Mouse (Mus musculus) bone marrow, adult 2 months (tissue): Measurements from ENCODE around the gene Uspl1. TPM values are rescaled to one million over a fixed set of nuclear protein-coding genes. Genes with fewer than 3 reads are reported as not detected.
A peak's percentile ranks its signal among the peaks of the same experiment; 100 is the strongest.

Experiments
- H3K27ac ChIP-seq: fragments of 200-500 bp; 2 replicates; pipeline ENCODE4 v1.5.1; 2012; ENCODE audit warnings: low read depth, mild to moderate bottlenecking, control low read depth, inconsistent platforms, low read length; ENCODE audit not compliant: control insufficient read depth, poor library complexity, insufficient read depth
- H3K4me1 ChIP-seq: fragments of 200-500 bp; 2 replicates; pipeline ENCODE4 v1.6.1; 2011; ENCODE audit warnings: low read length; ENCODE audit not compliant: control insufficient read depth, insufficient read depth
- H3K4me3 ChIP-seq: fragments of 200-500 bp; replicated peaks from 2 replicates; pipeline ENCODE3; 2011; ENCODE audit warnings: mild to moderate bottlenecking, low read depth, low read length, control low read depth; ENCODE audit not compliant: control insufficient read depth
- CTCF ChIP-seq: fragments of 200-500 bp; IDR thresholded peaks from 2 replicates; pipeline ENCODE4 v1.5.1; 2011; ENCODE audit warnings: low read length, control low read depth; ENCODE audit not compliant: control insufficient read depth, insufficient read depth
- POLR2A ChIP-seq: fragments of 200-500 bp; IDR thresholded peaks from 2 replicates; pipeline ENCODE4 v1.6.1; 2011; ENCODE audit warnings: low read depth, mild to moderate bottlenecking, control low read depth, low read length, borderline replicate concordance; ENCODE audit not compliant: control insufficient read depth
- WGBS: fragments of 180-500 bp; shearing (Covaris S2); methylation state at CpG from one replicate; pipeline ENCODE4 v1.1.7; 2018; 5-methylcytosine and 5-hydroxymethylcytosine counted together
- polyA plus RNA-seq: library from polyadenylated mRNA; stranded (reverse); fragments of >200 nt; gene quantifications from 2 replicates; pipeline ENCODE4 v1.2.4, GENCODE M21; 2011; ENCODE audit warnings: low replicate concordance; ENCODE audit not compliant: missing spikeins, insufficient read depth, insufficient read length

Uspl1 gene
- polyA plus RNA-seq, 1 experiment: 26.5 TPM

GRCm38 (mm10) chr5:149174527-149174926 is 9.6 kb upstream of the Uspl1 start:
- TF ChIP-seq CTCF (no peak), POLR2A (no peak)
- H3K27ac ChIP-seq: no peak overlapping the region

DNA sequence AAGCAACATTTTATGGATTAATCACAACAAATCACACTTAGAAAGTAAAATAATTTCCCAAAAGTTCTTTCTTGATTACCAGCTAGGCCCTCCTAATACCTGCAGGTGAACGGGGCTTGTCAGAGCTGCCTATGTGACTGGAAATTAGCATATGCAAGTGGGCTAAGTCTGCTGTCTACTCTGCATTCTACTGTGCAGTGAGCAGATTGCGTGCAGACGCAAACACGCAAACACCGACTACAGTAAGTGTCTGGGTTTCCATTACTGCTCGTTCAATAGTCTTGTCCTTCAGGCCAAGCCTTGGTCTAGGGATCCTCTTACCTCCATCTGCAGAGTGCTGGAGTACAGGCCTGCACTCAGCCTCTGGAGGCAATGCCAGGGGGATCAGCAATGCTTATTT is 8.4 kb upstream of the Uspl1 start:
- Histone ChIP-seq H3K4me3 (no peak overlapping the region), H3K4me1 (no peaks in the 10 kb centered on the region), H3K27ac (no peak overlapping the region)
- WGBS: 90% methylated on average over 6 of the region's 6 CpGs
- TF ChIP-seq POLR2A (no peak), CTCF (no peak)

More at GRCm38 (mm10) chr5:149174527-149174926, 9.6 kb upstream of the Uspl1 start:
- WGBS: 88% methylated on average over 7 of the region's 7 CpGs
- no peak overlapping the region for H3K4me3 ChIP-seq
- no peaks in the 10 kb centered on the region for H3K4me1 ChIP-seq

DNA sequence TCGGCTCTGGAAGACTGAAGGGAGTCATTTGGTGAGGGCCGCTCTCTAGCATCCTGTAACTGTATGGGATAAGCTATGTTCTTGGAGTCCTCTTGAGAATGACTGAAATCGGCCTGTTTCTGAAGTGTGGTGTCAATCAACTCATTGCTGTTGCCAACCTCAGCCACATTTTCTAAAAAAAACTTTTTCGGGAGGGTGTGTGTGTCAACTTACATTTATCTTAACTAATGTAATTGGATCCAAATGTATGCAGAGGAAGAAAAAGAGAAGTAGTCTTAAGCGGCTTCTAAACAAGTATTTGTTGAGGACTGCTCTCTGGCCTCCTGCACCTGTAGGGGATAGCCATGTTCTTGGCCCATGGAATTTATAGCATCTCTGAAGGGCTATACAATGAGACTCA is 6.1 kb upstream of the Uspl1 start:
- Histone ChIP-seq H3K4me3 (no peak overlapping the region), H3K4me1 (no peaks in the 10 kb centered on the region), H3K27ac (no peak overlapping the region)
- no peak for TF ChIP-seq POLR2A
- no peak for TF ChIP-seq CTCF
- WGBS: 82% methylated on average over 5 of the region's 5 CpGs

DNA sequence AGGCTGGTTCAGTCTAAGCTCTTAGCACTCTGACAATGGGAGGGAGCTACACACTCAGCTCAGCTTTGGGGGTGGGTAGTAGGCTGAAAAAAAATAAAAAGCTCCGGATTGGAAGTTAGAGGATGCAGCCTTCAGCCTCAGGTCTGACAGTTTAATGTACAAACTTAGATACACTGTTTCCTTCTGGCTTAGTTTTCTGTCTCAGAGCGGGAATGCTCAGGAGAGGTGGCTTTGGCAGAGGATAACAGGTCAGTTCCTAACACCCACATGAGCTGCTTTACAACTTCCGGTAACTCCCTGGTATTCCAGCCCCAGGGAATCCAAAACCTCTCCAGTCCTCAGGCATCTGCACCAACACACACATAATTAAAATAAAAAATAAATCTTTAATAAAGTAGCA is 4.3 kb upstream of the Uspl1 start:
- Histone ChIP-seq H3K4me1 (no peaks in the 10 kb centered on the region), H3K27ac (no peak overlapping the region), H3K4me3 (no peak overlapping the region)
- TF ChIP-seq POLR2A (no peak), CTCF (no peak)
- whole genome bisulfite sequencing: 96% methylated on average over 3 of the region's 3 CpGs

GRCm38 (mm10) chr5:149182186-149182870 is 1.8 kb upstream of the Uspl1 start:
- no peak for TF ChIP-seq CTCF
- TF ChIP-seq POLR2A: no peak
- Histone ChIP-seq H3K4me3 (no peak overlapping the region), H3K27ac (no peak overlapping the region), H3K4me1 (no peaks in the 10 kb centered on the region)
- 84% methylated on average over 5 of the region's 5 CpGs for WGBS

DNA sequence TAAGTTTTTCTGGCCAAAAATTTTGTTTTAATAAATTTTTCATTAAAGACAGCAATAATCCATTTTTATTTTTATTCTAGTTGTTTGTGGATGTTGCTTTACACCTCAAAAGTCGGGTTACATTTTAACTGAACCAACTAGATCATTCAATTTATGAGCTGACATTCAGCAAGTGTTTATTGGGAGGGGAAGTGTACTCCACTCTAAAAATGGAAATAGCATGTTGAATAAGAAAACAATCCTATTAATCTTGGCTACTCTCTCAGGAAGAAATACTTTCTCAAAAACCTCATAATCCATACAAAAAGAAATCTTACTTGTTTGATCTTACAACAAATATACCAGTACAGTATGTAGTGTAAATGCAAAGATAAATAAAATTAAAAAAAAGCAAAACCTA is 1.0 kb upstream of the Uspl1 start:
- Histone ChIP-seq H3K4me3 (no peak overlapping the region), H3K4me1 (no peaks in the 10 kb centered on the region), H3K27ac (no peak overlapping the region)
- WGBS: 7% methylated on average over 1 of the region's 1 CpGs
- TF ChIP-seq CTCF (no peak), POLR2A (no peak)

DNA sequence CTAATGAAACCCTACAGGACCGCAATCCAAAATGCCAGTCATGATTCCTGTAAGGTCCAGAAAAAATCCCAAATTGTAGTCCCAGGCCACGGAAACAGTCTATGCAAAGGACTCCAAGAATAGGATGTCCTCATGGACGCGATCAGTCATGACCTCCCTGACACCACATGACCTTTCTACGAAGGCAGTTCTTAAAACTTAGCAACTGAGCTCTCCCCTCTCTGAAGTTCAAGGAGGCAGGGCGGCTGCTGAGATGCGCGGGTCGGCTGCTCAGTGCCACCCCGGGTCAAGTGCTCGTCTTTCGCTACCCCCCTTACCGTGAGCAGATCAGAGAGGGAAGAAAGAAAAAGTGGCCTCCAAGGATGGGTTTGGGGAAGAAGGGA is 438 bp upstream of the Uspl1 start:
- peak overlapping the region; percentile 97 for H3K27ac ChIP-seq
- WGBS: under 1% methylated on average over 13 of the region's 13 CpGs
- H3K4me1 ChIP-seq: no peaks in the 10 kb centered on the region
- peak overlapping the region; percentile 95 for H3K4me3 ChIP-seq
- TF ChIP-seq CTCF (no peak), POLR2A (no peak)

GRCm38 (mm10) chr5:149184844-149185186 is 665 bp downstream of the Uspl1 start:
- H3K27ac ChIP-seq: peak overlapping the region; percentile 86
- under 1% methylated on average over 20 of the region's 20 CpGs for WGBS
- H3K4me3 ChIP-seq: peak overlapping the region; percentile 72
- H3K4me1 ChIP-seq: no peaks in the 10 kb centered on the region
- TF ChIP-seq CTCF (no peak), POLR2A (no peak)

- H3K4me3 ChIP-seq: no peak overlapping the region
- H3K27ac ChIP-seq: no peak overlapping the region
- 58% methylated on average over 3 of the region's 3 CpGs for WGBS
- TF ChIP-seq POLR2A (no peak), CTCF (no peak)
- H3K4me1 ChIP-seq: no peaks in the 10 kb centered on the region
Observed at GRCm38 (mm10) chr5:149185806-149186205, 1.7 kb downstream of the Uspl1 start.
